In the genomic region with DNA sequence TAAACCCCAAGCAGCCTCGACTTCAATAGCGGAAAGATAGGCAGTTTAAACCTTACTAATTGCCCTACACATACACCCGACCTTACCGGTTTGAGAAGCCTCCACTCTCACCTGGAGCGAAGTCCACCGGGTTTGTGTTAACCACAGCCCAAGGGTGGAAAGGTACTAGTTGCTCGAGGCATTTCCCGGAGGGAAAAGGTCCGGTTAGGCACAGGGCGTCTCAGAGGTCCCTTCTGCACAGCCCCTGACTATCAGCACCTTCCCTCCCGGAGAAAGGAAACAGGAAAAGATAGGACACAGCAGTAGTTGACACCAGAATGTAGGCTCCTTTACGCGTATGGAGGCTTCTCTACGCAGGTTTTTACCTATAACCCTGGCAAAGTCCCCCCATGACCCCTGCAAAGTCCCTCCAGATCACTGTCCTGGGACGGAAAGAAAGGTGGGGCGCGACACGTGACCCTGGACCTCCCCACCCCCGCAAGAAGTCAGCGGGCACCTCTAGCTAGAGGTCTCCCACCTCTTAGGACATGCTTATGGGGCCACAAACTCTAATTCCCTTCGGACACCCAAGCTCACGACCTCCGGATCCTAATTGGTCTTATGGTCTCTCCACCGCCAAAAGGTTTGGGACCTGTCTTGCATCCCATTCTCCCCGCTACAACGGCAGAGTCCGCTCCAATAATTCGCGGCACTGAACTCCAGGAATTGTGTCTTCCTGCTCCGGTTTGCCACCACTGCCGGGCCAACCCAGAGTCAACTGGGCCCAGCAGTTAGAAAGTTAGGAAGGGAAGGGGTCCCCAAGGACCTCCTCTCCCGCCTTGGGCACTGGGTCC, we compare ENCODE assay signal across 7 mouse cellular contexts. TPM values are rescaled to one million over a fixed set of nuclear protein-coding genes. Genes with fewer than 3 reads are reported as not detected.
DNase-seq lines count a peak whose midpoint lies in the region; ATAC-seq and TF ChIP-seq lines count a peak whose summit lies in the region.

No protein-coding gene starts in this region.

- H3K4me3 ChIP-seq in C2C12 (ENCODE audit: insufficient read depth, poor library complexity, severe bottlenecking), result peak overlapping the region; percentile 84
- peak overlapping the region; percentile 66 for H3K4me3 ChIP-seq in forebrain, embryonic 11.5 days (ENCODE audit: low read depth, low read length)
- H3K4me3 ChIP-seq in intestine, embryonic 16.5 days (ENCODE audit: low read length), result peak overlapping the region; percentile 87
- peak overlapping the region; percentile 60 for H3K4me3 ChIP-seq in macrophage (ENCODE audit: inconsistent target)

- H3K36me3 ChIP-seq in C2C12 (ENCODE audit: control insufficient read depth, insufficient read depth) (peaks cover 9% of the 10 kb centered on the region), macrophage (ENCODE audit: inconsistent target) (no peaks in the 10 kb centered on the region)
- H3K36me3 ChIP-seq in forebrain, embryonic 11.5 days (ENCODE audit: control insufficient read depth, insufficient read depth, low read length), result no peaks in the 10 kb centered on the region
- H3K36me3 ChIP-seq in intestine, embryonic 16.5 days (ENCODE audit: control insufficient read depth, insufficient read depth, low read length), result no peaks in the 10 kb centered on the region; the same call in 1 of the 2 replicates

- peaks cover 52% of the 10 kb centered on the region for H3K79me3 ChIP-seq in C2C12 (ENCODE audit: low read depth)

- H3K27me3 ChIP-seq in C2C12 (ENCODE audit: control insufficient read depth, insufficient read depth, insufficient read length), result no peaks in the 10 kb centered on the region
- no peaks in the 10 kb centered on the region for H3K27me3 ChIP-seq in forebrain, embryonic 11.5 days (ENCODE audit: control insufficient read depth, insufficient read depth, low read length)
- H3K27me3 ChIP-seq in intestine, embryonic 16.5 days (replicated peaks; ENCODE audit: control insufficient read depth, insufficient read depth, low read length), result no peaks in the 10 kb centered on the region

- H3K79me2 ChIP-seq in C2C12 (ENCODE audit: control insufficient read depth, insufficient read depth) (peaks cover 59% of the 10 kb centered on the region), macrophage (ENCODE audit: inconsistent target) (no peaks in the 10 kb centered on the region; the same call in 1 of the 2 replicates)

- no peak for TF ChIP-seq CTCF in C2C12 (IDR thresholded peaks at IDR 0.05; ENCODE audit: control insufficient read depth, insufficient read depth, insufficient read length)

- no peaks in the 10 kb centered on the region for H3K9me3 ChIP-seq in forebrain, embryonic 11.5 days (ENCODE audit: control insufficient read depth, low read length)
- H3K9me3 ChIP-seq in intestine, embryonic 16.5 days (ENCODE audit: control insufficient read depth, low read length), result no peaks in the 10 kb centered on the region

- H3K4me1 ChIP-seq in forebrain, embryonic 11.5 days (replicated peaks; ENCODE audit: control insufficient read depth, insufficient read depth, low read length), result peaks cover 8% of the 10 kb centered on the region; the same call in 1 of the 2 replicates
- H3K4me1 ChIP-seq in intestine, embryonic 16.5 days (ENCODE audit: control insufficient read depth, insufficient read depth, low read length), result peaks cover 24% of the 10 kb centered on the region

- ATAC-seq in forebrain, embryonic 11.5 days (replicated peaks; ENCODE audit: low FRiP score), result no peak
- peak; percentile 22 for ATAC-seq in intestine, embryonic 16.5 days
- ATAC-seq in monocyte, adult 5-6 weeks (replicated peaks; ENCODE audit: insufficient number of reproducible peaks, low FRiP score, low TSS enrichment, poor library complexity, severe bottlenecking), result no peak

- peak overlapping the region; percentile 77 for H3K9ac ChIP-seq in forebrain, embryonic 11.5 days (ENCODE audit: low read length)
- peak overlapping the region; percentile 87 for H3K9ac ChIP-seq in intestine, embryonic 16.5 days (ENCODE audit: low read depth, low read length)

- DNase-seq in 416B (ENCODE audit: low read depth), result peak; percentile 24
- DNase-seq in forebrain, embryonic 11.5 days (ENCODE audit: low spot score), result no peak
- DNase-seq in right cerebral cortex, postnatal 25 days, result no peak

- WGBS in forebrain, embryonic 11.5 days, result 1% methylated on average over 32 of the region's 32 CpGs
- under 1% methylated on average over 32 of the region's 32 CpGs for WGBS in intestine, embryonic 16.5 days
- 4% methylated on average over 32 of the region's 32 CpGs for WGBS in macrophage (ENCODE audit: missing documents)

- H3K4me2 ChIP-seq in forebrain, embryonic 11.5 days (ENCODE audit: low read depth, low read length, severe bottlenecking), result peak overlapping the region; percentile 93
- H3K4me2 ChIP-seq in intestine, embryonic 16.5 days (ENCODE audit: low read depth, low read length), result peak overlapping the region; percentile 89

- no peak overlapping the region for H3K27ac ChIP-seq in forebrain, embryonic 11.5 days (ENCODE audit: low read depth, low read length)
- H3K27ac ChIP-seq in intestine, embryonic 16.5 days (ENCODE audit: low read length), result peak overlapping the region; percentile 80
- H3K27ac ChIP-seq in macrophage, result no peak overlapping the region

- peak overlapping the region; percentile 92 for H3ac ChIP-seq in C2C12 (ENCODE audit: control insufficient read depth, insufficient read length, low read depth)

TF ChIP-seq in C2C12, 6 proteins besides CTCF, POLR2A, EP300 and RAD21:
- TF ChIP-seq USF1 (IDR thresholded peaks at IDR 0.05; ENCODE audit: low read depth), result peak; percentile 89
- TF ChIP-seq FOSL1 (IDR thresholded peaks at IDR 0.05; ENCODE audit: insufficient read depth, low read length, poor library complexity, severe bottlenecking), result no peak
TF ChIP-seq in C2C12: peak in this region for 1.

RNA-seq across cellular contexts. Expression of a gene that starts 1.1 kb away (rescaled TPM):
- polyA plus RNA-seq in C2C12 (2012; fragmentation: generic; extraction: Trizol) (24.8 TPM), macrophage (2018) (4.9 to 14.0 TPM (median 5.7 TPM) in 3 replicates)
- 15.5 and 16.1 TPM in 2 replicates for polyA plus RNA-seq in forebrain, embryonic 11.5 days (2014; fragmentation: Nextera tagmentation; extraction: Ambion mirVana)
- 27.5 and 28.7 TPM in 2 replicates for polyA plus RNA-seq in intestine, embryonic 16.5 days (2015; fragmentation: Nextera tagmentation; extraction: Ambion mirVana)
- total RNA-seq in macrophage (2018; cell fraction: chromatin; rRNA removed), result 10 to 100 TPM in 8 of 26 experiments, 1 to 10 TPM in 18; 1.2 to 17.8 (median 6.8) TPM
- 1 to 10 TPM; 2.7 to 8.0 (median 4.5) TPM for total RNA-seq in macrophage (2018; cell fraction: cytosol; rRNA removed)
- total RNA-seq in macrophage (2018; cell fraction: nucleus; rRNA removed), result 10 to 100 TPM in 4 of 26 experiments, 1 to 10 TPM in 22; 2.7 to 21.7 (median 5.7) TPM
- total RNA-seq in monocyte, adult 5-6 weeks (2017), result 0.38 to 2.7 TPM (median 1.2 TPM) in 3 replicates
